Mouse (Mus musculus) embryo, embryonic 9.5 days (tissue): ENCODE measurements around the gene Pdpn.
A peak's percentile ranks its signal among the peaks of the same experiment; 100 is the strongest.

ENCODE experiments used
- DNase-seq: peaks from one replicate; pipeline ENCODE4 v3.0.0-alpha.2; 2017; ENCODE audit errors: extremely low spot score

Gene Pdpn

DNA sequence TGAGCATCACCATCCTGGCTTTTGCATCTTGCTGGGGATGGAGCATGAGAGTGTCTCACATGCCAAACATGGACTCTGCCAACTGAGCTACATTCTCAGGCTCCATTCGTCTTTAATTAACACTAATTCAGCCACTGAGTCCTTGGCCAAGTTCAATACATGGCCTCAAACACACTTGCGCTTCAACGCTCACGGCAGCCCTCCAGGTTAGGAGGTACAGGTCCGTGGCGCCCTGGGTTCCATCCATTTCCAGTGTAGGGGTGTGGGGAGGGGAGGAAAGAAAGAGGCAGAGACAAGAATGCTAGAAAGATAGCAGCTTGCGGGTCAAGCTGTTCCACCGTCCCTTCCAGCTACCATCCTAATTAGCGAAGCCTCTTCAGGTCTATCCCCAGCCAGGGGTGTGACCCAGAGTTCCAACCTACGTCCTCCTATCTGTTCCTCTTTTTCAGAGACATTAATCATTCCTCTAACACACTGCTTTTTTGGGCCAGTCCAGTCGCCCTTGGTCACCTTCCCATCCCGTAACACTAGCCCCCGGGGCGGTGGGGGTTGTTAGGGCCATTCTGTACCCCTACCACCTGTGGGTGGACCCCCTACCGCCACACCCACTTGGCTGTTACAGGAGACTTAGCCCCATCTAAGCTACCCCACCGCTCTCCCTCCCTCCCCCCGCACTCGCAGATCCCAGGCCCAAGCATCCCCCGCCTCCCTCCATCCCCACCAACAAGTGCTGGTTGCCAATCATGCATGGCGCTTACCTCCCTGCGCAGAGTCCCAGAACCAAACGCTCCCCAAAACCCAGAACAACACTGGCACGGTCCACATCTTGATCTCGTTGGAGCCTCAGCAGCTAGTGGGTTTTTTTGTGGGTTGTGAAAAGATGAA is 691 bp downstream of the Pdpn start:
- peak; percentile 70 for DNase-seq

DNA sequence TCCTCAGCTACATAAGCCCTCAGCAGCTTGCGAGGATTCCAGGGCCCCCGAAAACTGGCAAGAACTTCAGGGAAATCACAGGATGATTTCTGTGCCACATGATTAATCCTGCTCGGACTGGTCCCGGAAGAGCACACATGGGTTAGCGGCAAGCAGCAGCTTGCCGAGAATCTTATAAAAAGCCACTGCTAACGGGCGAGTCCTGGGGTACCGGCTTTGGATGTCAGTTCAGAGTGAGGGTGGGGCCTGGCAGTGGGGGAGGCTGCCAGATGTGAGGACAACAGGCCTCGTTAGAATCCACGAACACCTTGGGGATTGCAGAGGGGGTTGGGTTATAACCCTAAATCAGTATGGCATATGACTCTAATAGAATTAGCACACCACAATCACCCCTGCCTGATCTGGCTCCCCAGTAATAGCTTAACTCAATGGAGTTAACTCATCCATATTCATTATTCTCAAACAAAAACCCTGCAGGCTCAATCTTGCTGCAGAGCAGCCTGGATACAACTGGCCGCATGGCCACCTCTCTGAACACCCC is 2.3 kb downstream of the Pdpn start:
- peak; percentile 29 for DNase-seq

DNA sequence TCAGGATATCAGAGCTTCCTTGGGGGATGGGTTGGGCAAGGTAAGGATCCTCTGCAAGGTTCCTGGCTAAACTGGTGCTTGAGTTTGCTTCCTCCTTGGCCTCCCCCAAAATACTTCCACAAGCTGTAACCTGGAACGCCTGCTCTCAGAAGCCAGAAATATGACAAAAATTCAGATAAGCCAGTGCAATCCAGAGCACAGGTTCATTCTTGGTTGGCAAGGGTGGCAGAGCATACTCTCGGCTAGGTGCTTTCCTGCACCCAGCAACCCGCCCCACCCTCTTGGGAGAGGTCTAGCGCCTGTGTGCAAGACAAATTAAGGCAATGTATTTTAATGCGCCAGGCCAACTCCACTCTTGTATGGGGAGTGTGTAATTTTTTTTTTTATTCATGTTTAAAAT is 3.2 kb downstream of the Pdpn start:
- no peak for DNase-seq

DNA sequence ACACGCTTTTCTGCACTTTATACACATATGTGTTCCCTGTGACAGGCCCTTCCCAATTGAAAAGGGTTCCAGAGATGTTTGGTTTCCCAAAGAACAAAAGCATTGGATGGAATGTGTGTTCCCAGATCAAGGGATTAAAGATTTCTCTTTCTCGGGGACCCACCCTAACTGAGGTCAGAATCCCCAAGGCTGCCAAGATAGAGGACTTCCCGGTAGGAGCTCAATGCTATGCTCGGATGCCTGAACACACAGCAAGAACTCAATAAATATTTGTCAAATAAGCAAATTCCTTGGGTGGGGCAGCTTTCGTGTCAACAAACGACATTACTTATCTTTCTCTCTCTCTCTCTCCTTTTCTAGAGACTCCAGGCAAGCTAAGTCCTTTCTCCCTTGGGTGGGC is 5.0 kb downstream of the Pdpn start:
- no peak for DNase-seq

DNA sequence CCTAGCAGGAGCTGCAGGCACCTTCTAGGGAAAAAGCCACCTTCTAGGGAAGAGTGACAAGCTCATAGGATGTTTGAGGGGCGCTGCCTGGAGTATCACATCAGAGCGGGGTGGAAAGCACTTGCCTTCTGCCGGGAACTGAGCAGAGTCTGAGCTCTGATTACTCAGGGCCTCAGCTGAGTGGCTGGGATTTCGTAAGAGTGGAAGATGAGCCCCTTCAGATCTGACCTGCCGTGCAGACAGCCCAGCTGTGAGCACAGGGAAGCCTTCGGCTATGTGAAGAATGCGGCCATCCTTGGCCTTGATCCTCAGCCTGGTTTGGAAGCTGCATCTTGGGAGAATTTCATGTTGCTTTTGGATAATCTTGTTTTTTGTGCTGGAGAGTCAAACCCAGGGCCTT is 10.5 kb downstream of the Pdpn start:
- DNase-seq, result no peak

DNA sequence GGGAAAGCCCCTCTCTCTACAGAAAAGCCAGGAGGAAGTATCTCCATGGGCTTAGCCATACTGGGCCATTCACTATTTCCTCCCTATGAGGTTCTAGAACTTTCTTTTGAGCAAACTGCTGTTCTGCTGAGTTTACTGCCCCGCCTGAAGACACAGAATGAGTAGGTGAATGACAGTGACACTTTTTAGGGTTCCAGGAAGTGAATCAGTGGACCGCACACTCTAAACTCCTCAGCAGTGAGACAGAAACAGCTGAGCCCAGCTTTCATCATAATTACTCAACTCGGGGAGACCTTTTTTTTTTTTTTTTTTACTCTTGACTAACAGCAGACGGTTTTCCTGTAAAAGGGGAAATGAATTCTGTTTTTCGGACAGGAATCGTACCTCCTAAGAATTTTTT is 10.9 kb downstream of the Pdpn start:
- DNase-seq, result no peak

DNA sequence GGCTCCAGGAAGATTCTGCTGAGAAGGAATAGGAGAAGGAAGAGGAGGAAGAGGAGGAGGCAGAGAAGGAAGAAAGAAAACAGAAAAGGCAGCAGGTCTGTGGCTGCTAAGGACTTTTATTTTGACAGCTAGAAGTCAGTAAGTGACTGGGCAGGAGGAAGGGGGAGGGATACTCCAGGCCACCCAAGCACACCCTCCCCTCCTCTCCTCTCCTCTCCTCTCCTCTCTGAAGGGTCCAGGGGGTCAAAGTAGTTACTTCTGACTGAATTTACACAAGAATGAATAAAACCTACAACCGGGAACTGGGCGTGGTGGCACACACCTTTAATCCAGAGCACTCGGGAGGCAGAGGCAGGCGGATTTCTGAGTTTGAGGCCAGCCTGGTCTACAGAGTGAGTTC is 12.3 kb downstream of the Pdpn start:
- peak; percentile 25 for DNase-seq

DNA sequence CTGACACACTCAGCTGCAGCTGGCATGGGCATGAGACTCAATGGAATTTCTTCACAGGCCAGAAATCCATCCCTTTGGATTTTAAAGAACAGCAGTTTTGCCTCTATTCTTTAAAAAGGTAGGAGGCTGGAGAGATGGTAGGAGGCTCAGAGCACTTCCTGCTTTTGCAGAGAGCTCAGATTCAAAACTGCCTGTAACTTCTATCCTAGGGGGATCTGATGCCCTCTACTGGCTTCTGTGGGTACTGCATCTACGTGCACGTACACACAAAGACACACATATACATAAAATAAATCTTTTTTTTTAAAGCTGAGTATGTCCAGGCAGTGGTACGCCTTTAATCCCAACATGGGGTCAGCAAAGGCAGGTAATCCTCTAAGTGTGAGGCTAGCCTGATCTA is 19.2 kb downstream of the Pdpn start:
- DNase-seq, result peak; percentile 44

DNA sequence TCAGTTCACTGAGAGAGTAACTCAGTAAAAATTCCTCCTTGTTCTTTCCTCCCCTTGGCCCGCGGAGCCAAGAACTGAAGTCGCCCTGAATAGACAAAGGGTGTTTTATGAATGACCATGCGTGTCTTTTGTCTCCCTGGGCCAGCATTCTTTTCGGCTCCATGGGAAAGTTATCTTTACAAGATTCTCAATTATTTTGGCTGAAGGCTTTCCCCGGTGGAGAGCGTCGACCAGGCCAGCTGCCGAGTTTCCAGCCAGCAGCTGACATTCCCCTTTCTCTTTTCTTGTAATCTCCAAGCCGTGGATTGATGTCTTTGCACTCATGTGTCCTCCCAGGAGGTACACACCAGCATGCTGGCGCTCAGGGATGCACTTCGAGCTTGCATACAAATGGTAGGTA is 19.7 kb downstream of the Pdpn start:
- DNase-seq, result peak; percentile 51

DNA sequence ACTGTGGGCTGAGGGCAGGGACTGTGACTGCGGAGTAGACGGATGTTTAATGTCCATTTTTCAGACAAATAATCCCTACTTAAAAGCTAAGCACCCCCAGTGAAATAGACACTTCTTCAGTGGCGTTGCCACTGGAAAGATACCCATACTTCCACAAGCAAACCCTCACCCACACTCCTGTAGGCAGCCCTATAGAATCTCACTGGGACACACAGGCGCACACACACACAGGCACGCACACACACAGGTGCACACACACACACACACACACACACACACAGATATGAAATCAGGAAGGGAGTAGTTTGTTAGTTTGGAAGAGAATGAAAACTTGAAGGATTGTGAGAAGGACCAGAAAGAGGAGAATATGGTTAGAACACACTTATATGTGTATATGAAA is 20.3 kb downstream of the Pdpn start:
- no peak for DNase-seq

DNA sequence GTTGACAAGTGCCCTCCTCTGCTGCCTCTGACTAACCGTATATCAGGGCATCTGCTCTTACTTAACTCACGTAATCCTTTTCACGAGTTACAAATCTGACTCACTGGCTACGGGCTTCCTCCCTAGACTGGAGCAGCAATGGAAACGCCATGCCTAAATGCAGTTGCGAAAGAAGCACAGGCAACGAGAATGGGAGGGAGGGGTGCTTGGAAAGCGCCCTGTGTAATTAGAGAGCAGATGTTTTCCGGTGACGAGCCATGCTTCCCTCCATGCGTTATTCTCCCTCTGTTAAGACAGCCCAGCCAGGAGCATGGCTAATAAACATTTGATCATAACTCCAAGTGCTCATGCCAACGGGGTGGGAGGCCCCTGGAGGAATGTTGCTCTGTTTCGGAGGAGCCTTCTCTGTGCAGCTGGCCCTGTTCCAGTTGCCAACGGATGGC is 20.9 kb downstream of the Pdpn start:
- DNase-seq, result no peak

DNA sequence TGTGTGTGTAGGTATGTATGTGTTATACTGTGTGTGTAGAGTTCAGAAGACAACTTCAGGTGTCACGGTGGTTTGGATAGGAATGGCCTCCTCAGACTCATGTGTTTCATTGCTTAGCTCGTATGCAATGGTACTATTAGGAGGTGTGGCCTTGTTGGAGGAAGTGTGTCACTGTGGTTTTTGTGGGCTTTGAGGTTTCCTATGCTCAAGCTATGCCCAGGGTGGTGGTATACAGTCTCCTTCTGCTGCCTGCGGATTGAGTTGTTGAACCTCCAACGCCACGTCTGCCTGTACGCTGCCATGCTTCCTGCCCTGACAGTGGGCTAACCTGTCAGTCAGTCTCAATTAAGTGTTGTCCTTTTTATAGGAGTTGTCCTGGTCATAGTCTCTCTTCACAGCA is 22.0 kb downstream of the Pdpn start:
- DNase-seq, result no peak

DNA sequence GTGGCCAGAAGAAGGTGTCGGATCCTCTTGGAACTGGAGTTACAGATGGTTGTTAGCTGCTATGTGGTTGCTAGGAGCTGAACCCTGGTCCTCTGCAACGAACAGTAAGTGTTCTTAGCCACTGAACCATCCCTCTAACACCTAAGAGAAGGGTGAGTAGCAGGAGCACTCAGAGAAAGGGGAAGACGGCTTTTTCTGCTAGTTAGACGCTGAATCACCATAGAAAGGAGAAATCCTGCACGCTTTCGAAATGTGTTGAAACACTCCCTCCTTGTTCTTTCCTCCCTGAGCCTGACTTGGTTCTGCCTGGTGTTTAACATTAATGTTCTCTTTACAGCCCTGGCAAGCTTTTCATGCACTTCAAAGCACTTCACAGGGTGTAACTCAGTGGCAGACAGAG is 27.8 kb downstream of the Pdpn start:
- no peak for DNase-seq

DNA sequence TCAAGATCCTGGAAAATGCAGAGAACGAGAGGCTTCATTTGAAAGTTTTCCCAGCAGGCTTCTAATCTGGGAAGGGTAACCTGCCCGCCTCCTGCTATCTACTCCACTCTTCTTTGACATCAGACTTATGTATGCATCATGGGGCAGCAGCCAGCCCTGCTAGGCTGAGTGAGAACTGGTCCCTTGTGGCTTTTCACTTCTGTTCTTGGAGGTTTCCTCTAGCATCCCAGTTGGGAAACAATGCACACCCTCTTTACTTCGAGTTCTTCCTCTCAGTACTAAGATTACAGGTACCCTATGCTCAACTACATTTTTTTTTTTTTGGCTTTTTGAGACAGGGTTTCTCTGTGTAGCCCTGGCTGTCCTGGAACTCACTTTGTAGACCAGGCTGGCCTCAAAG is 28.5 kb downstream of the Pdpn start:
- DNase-seq, result no peak

DNA sequence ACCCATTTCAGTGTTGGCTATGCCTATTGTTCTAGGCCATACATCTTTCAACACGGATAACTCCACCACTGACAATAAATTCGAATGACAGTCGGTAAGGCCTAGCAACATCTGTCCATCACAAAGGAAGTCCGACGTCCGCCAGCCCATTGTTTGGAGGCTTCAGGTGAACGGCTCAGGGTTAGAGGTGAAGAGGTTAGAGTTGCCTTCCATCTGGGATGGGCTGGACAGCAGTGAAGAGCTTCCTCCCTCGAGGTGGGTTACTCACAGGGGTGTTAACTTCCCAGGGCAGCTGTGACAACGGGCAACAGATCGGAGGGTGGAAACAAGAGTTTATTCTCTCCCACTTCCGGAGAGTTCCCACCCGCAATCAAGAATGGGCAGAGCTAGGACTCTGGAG is 36.7 kb downstream of the Pdpn start:
- no peak for DNase-seq

DNA sequence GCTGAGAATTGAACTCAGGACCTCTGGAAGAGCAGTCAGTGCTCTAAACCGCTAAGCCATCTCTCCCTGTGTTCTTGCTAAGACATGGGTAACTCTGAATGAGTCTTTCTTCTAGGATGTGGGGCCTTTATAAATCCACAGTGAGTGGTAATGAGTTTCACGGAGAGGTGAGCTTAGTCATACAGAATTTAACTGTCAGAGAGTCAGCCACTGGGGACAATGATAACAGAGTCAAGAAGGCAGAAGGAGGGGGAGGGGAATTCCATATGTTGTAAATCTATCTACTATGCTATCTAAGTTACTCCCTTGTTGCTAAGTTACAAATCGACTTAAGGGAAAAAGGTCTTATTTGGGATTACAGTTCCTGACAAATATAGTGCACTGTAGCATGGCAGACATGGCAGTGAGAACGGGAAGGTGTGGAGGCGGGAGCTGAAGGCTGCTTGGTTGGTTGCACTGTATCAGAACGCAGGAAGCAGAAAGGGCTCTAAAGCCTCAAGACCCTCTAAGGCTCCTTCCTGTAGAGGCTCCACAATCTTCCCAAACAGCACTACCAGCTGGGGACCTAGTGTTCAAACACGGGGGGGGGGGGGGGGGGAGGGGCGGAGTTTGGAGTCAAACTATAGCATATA is 39.5 kb downstream of the Pdpn start:
- no peak for DNase-seq

DNA sequence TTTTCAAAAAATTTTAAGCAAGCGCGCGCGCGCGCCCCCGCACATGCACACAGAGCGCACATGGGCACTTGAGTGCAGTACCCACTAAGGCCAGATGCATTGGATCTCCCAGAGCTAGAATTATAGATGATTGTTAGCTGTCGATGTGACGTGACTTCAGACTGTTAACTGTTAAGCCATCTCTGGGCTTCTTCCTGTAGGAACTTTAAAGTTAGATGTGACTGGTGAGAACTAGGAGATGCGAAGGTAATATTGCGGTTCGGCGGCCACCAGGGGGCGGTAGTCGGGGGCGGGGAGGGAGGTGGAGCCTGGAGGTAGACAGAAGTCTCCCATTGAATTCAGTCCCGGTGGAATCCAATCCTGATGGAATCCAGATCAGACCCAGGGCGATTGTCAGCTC is 40.8 kb downstream of the Pdpn start:
- DNase-seq, result peak; percentile 83

DNA sequence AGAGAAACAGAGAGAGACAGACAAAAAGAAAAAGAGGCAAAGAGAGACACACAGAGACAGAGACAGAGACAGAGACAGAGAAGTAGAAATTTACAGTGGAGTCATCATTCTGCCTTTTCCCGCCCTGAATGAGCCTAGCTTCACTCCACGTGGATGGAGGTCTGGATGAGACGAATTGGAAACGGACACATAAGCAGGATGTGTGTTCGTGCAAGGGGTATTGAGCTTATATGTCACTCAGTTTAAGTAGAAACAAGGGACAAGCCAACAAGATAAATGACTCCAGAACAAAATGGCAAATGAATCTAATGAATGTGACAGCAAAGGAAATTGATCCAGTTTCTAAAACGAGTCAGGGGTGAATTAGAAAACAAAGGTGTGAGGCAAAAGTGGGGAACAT is 41.4 kb downstream of the Pdpn start:
- DNase-seq, result no peak

DNA sequence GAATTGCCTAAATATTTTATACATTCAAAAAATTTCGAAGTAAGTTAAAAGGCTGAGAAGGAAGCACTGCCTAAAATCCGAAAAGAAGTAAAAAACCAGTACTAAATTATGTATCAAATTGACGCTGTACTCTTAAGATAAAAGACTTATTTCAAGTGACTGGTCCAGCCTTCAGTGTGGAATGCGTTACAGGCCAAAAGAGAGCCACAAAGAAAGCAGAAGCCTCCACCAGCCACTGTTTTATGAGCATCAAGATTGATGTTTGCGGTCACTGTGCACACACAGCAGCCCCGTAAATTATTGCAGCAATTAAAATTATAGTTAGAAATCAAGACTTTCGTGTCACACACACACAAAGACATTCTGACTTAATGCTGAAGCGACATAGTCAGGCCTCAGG is 43.8 kb downstream of the Pdpn start:
- no peak for DNase-seq

DNA sequence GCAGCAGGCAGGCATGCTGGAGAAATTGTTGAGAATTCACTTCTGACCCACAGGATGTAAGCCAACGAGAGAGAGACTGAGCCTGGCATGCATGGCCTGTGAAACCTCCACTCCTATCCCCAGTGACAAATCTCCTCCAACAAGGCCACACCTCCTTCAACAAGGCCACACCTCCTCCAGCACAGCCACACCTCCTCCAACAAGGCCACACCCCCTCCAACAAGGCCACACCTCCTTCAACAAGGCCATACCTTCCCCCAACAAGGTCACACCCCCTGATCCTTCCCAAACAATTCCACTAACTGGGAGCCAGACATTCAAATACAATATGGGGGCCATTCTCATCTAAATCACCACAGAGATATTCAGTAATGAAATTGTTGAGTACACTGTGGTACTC is 46.0 kb downstream of the Pdpn start:
- no peak for DNase-seq

DNA sequence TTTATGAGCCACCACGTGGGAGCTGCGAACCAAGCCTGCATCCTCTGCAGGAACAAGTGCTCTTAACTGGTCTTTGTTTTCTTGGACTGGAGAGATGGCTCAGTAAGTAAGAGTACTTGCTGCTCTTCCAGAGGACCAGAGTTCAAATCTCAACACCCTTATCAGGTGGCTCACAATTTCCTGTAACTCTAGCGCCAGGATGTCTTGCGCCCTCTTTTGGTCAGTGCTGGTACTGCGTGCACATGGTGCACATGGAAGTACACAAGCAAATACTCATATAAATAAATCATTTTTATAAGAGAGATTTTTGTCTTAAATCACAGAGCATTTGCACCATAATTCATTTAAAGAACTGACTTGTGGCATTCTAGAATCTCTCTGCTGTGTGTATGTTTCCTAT is 51.3 kb downstream of the Pdpn start:
- DNase-seq, result no peak

DNA sequence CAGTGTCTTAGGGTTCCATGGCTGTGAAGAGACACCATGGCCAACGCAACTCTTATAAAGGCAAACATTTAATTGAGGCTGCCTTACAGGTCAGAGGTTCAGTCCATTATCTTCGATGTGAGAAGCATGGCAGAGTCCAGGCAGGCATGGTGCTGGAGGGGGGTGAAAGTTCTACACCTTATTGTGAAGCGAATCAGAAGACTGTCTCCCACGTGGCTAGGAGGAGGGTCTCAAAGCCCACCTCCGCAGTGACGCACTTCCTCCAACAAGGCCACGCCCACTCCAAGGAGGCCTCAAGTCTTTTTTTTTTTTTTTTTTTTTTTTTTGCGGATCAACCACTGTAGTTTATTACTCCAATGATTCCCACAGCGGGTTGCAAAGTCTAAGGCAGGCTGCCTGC is 58.1 kb downstream of the Pdpn start:
- DNase-seq, result no peak

DNA sequence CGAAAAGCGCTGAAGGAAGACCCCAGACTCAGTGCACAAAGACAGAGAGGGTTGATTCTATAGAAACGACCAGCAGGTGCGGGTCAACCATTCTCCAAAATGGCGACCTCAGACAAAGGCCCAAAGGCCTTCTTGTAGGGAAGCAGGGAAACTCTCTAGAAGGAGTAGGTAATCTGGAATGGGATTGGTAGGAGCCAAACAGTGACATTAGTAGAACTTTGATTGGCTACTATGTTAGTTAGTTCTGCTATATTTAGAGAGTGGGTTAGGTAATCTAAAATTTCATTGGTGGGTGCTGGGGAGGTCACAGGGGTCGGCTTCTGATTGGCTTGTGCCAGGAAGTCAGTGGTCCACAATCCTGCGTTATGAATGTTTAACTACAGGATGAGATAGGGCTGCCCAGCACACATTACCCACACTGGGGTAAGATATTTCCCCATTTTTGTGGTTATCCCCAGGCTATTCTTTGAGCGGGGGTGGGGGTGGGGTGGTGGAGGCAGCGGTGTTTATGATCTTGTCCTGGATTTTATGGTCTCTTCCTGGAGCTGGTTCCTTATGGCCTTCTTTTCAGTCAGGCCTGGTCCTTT is 59.7 kb downstream of the Pdpn start:
- no peak for DNase-seq
